Mouse (Mus musculus): Measurements from ENCODE around the gene Pik3cg.
"Not testable (repeated sequence)": the region's sequence is repeated elsewhere in the genome, so short reads cannot be mapped to it uniquely, and the experiment has no call there.

Pik3cg gene

GRCm38 (mm10) chr12:32207948-32208891 is at the start of gene Pik3cg:
TSS of gene Pik3cg (minus strand) at chr12:32208659.
- no peak for DNase-seq

GRCm38 (mm10) chr12:32248483-32248882 is 40.0 kb upstream of the Pik3cg start:
- DNase-seq, result no peak

- no peak for DNase-seq
These were observed 37.2 kb upstream of the Pik3cg start for GRCm38 (mm10) chr12:32245566-32246233.

GRCm38 (mm10) chr12:32243586-32243985 is 35.1 kb upstream of the Pik3cg start:
- no peak for DNase-seq

GRCm38 (mm10) chr12:32239134-32239533 is 30.7 kb upstream of the Pik3cg start:
- not testable (repeated sequence) for DNase-seq

GRCm38 (mm10) chr12:32238433-32238832 is 30.0 kb upstream of the Pik3cg start:
- DNase-seq, result no peak

- DNase-seq, result no peak
These were observed 29.4 kb upstream of the Pik3cg start for GRCm38 (mm10) chr12:32237839-32238238.

GRCm38 (mm10) chr12:32237139-32237538 is 28.7 kb upstream of the Pik3cg start:
- DNase-seq, result no peak

GRCm38 (mm10) chr12:32236450-32236849 is 28.0 kb upstream of the Pik3cg start:
- DNase-seq, result no peak

- no peak for DNase-seq
These were observed 25.4 kb upstream of the Pik3cg start for GRCm38 (mm10) chr12:32233871-32234270.

- no peak for DNase-seq
These were observed 22.9 kb upstream of the Pik3cg start for GRCm38 (mm10) chr12:32231398-32231797.

GRCm38 (mm10) chr12:32223629-32224028 is 15.2 kb upstream of the Pik3cg start:
- DNase-seq, result no peak

GRCm38 (mm10) chr12:32222758-32223385 is 14.4 kb upstream of the Pik3cg start:
- DNase-seq, result no peak

GRCm38 (mm10) chr12:32220387-32220786 is 11.9 kb upstream of the Pik3cg start:
- no peak for DNase-seq

GRCm38 (mm10) chr12:32215143-32215542 is 6.7 kb upstream of the Pik3cg start:
- DNase-seq, result no peak

GRCm38 (mm10) chr12:32212702-32213101 is 4.2 kb upstream of the Pik3cg start:
- no peak for DNase-seq

- no peak for DNase-seq
These were observed 3.7 kb upstream of the Pik3cg start for GRCm38 (mm10) chr12:32212156-32212555.

- DNase-seq, result no peak
These were observed 2.8 kb upstream of the Pik3cg start for GRCm38 (mm10) chr12:32211257-32211656.

GRCm38 (mm10) chr12:32208951-32209350 is 492 bp upstream of the Pik3cg start:
- DNase-seq, result no peak

- DNase-seq, result no peak
These were observed 1.3 kb downstream of the Pik3cg start for GRCm38 (mm10) chr12:32207141-32207540.

- no peak for DNase-seq
These were observed 4.8 kb downstream of the Pik3cg start for GRCm38 (mm10) chr12:32203695-32204094.

- no peak for DNase-seq
These were observed 5.9 kb downstream of the Pik3cg start for GRCm38 (mm10) chr12:32202583-32202982.

GRCm38 (mm10) chr12:32201932-32202331 is 6.5 kb downstream of the Pik3cg start:
- no peak for DNase-seq
